Mouse (Mus musculus): ENCODE measurements around the gene Fnbp1l. TPM values are rescaled to one million over a fixed set of nuclear protein-coding genes. Genes with fewer than 3 reads are reported as not detected.

Gene Fnbp1l
- total and polyA plus RNA-seq, 3 experiments: 1.5 to 2.0 (median 2.0) TPM

DNA sequence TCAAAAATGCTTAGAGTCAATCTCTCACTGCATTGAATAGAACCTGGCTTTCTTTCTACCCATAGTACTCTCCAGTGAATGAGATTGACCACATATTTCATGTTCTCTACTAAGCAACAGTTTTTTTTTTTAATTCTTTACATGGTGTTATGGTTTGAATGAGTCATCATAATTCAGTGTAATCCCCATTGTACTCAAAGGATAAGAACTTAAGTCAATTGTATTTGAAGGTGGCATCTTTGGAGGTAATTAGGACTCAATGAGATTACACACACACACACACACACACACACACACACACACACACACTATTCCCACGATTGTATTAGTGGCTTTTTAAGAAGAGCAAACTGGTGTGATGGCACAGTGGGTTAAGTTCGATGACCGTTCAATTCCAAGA is 9.4 kb upstream of the Fnbp1l start:
- H3K79me2 ChIP-seq (replicated peaks; ENCODE audit: control insufficient read depth, extremely low read depth, insufficient read depth, poor library complexity, severe bottlenecking): no peaks in the 10 kb centered on the region
- H3K4me2 ChIP-seq (ENCODE audit: insufficient read depth, low read depth, poor library complexity, severe bottlenecking): no peak overlapping the region
- TF ChIP-seq ZNF384 (IDR thresholded peaks at IDR 0.05; ENCODE audit: low read depth, low read length): no peak
- TF ChIP-seq NRF1 (IDR thresholded peaks at IDR 0.05; ENCODE audit: low read depth, low read length): no peak
- TF ChIP-seq IRF4 (IDR thresholded peaks at IDR 0.05; ENCODE audit: low read depth, low read length): no peak
- TF ChIP-seq ZKSCAN1 (IDR thresholded peaks at IDR 0.05; ENCODE audit: borderline replicate concordance, low read depth, low read length): no peak
- no peak for TF ChIP-seq CHD1 (IDR thresholded peaks at IDR 0.05; ENCODE audit: low read depth, low read length)
- TF ChIP-seq USF2 (conservative IDR thresholded peaks at IDR 0.05; ENCODE audit: low read depth, low read length): no peak
- H3K27ac ChIP-seq (ENCODE audit: insufficient read depth, low read depth): no peak overlapping the region
- no peaks in the 10 kb centered on the region for H3K4me1 ChIP-seq (ENCODE audit: control insufficient read depth in 1 of 2, insufficient read depth in 2 of 2)
- H3K36me3 ChIP-seq (replicated peaks in 1 of 2; ENCODE audit: control insufficient read depth in 1 of 2, insufficient read depth in 1 of 2, low read length in 1 of 2): no peaks in the 10 kb centered on the region
- dilution Hi-C loops (cut with MboI; ENCODE audit: extremely low pct_ligation_motif_present, extremely low pct_unique_long_range_greater_than_20kb, low sequenced_read_pairs) (no loop called here), in situ Hi-C loops (cut with MboI; ENCODE audit: low pct_ligation_motif_present, low pct_unique_long_range_greater_than_20kb, low sequenced_read_pairs) (loop anchor here (25.0 kb wide), 3 partner anchors 283 to 742 kb away; partner anchors contain the start of genes 1810037I17Rik and Gm10959)
- H3K9me3 ChIP-seq (replicated peaks; ENCODE audit: low read length): no peaks in the 10 kb centered on the region
- no peak overlapping the region for H3K4me3 ChIP-seq (replicated peaks in 1 of 3; ENCODE audit: low read depth in 2 of 3, low read length in 2 of 3, poor library complexity in 1 of 3)
- H3K27me3 ChIP-seq (replicated peaks): no peaks in the 10 kb centered on the region
- H3K9ac ChIP-seq (ENCODE audit: insufficient read depth, low read depth): no peak overlapping the region
- no peak for DNase-seq (ENCODE audit: extremely low read depth)

- dilution Hi-C loops (cut with MboI; ENCODE audit: extremely low pct_ligation_motif_present, extremely low pct_unique_long_range_greater_than_20kb, low sequenced_read_pairs): no loop called here
- in situ Hi-C loops (cut with MboI; ENCODE audit: low pct_ligation_motif_present, low pct_unique_long_range_greater_than_20kb, low sequenced_read_pairs): loop anchor here (25.0 kb wide), 3 partner anchors 284 to 741 kb away; partner anchors contain the start of genes 1810037I17Rik and Gm10959
- no peak for TF ChIP-seq MAX (IDR thresholded peaks at IDR 0.05; ENCODE audit: low read length)
- no peak for TF ChIP-seq CHD1 (IDR thresholded peaks at IDR 0.05; ENCODE audit: low read depth, low read length)
- no peak for TF ChIP-seq MXI1 (IDR thresholded peaks at IDR 0.05; ENCODE audit: low read depth, low read length)
- TF ChIP-seq MAZ (IDR thresholded peaks at IDR 0.05; ENCODE audit: low read depth, low read length): no peak
- TF ChIP-seq RAD21 (IDR thresholded peaks at IDR 0.05; ENCODE audit: low read depth, low read length): no peak
- no peak for TF ChIP-seq MEF2A (IDR thresholded peaks at IDR 0.05; ENCODE audit: borderline replicate concordance, low read depth, low read length)
- TF ChIP-seq USF2 (conservative IDR thresholded peaks at IDR 0.05; ENCODE audit: low read depth, low read length): no peak
- TF ChIP-seq UBTF (IDR thresholded peaks at IDR 0.05; ENCODE audit: low read depth, low read length): no peak
- no peak for TF ChIP-seq CHD2 (IDR thresholded peaks at IDR 0.05; ENCODE audit: low read length)
- no peak for TF ChIP-seq MYC (IDR thresholded peaks at IDR 0.05; ENCODE audit: low read depth, low read length)
- no peak overlapping the region for H3K27ac ChIP-seq (ENCODE audit: insufficient read depth, low read depth)
- DNase-seq (ENCODE audit: extremely low read depth): no peak
- no peak overlapping the region for H3K9ac ChIP-seq (ENCODE audit: insufficient read depth, low read depth)
- no peak overlapping the region for H3K4me3 ChIP-seq (replicated peaks in 1 of 3; ENCODE audit: low read depth in 2 of 3, low read length in 2 of 3, poor library complexity in 1 of 3)
- no peaks in the 10 kb centered on the region for H3K4me1 ChIP-seq (ENCODE audit: control insufficient read depth in 1 of 2, insufficient read depth in 2 of 2)
- no peaks in the 10 kb centered on the region for H3K27me3 ChIP-seq (replicated peaks)
- H3K79me2 ChIP-seq (replicated peaks; ENCODE audit: control insufficient read depth, extremely low read depth, insufficient read depth, poor library complexity, severe bottlenecking): no peaks in the 10 kb centered on the region
- no peaks in the 10 kb centered on the region for H3K9me3 ChIP-seq (replicated peaks; ENCODE audit: low read length)
- no peak overlapping the region for H3K4me2 ChIP-seq (ENCODE audit: insufficient read depth, low read depth, poor library complexity, severe bottlenecking)
- H3K36me3 ChIP-seq (replicated peaks in 1 of 2; ENCODE audit: control insufficient read depth in 1 of 2, insufficient read depth in 1 of 2, low read length in 1 of 2): no peaks in the 10 kb centered on the region
These were observed 9.0 kb upstream of the Fnbp1l start for GRCm38 (mm10) chr3:122628546-122628945.

All from CH12.LX (cell line).